Mouse (Mus musculus): ENCODE results near the gene Snrpd3.
"Not testable (repeated sequence)": the region's sequence is repeated elsewhere in the genome, so short reads cannot be mapped to it uniquely, and the experiment has no call there.

The Snrpd3 gene

DNA sequence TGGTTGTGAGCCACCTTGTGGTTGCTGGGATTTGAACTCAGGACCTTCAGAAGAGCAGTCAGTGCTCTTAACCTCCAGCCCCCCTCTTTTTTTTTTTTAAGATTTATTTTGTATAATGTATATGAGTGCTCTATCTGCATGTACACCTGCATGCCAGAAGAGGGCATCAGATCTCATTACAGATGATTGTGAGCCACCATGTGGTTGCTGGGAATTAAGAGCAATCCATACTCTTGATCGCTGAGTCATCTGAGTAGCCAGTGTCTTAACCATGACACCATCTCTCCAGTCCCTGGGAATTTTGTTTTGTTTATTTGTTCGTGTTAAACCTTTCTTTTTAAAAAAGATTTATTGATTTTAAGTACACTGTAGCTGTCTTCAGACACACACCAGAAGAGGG, 49.4 kb downstream of the Snrpd3 start:
- not testable (repeated sequence) for DNase-seq (ENCODE audit: low read depth, low spot score)

DNA sequence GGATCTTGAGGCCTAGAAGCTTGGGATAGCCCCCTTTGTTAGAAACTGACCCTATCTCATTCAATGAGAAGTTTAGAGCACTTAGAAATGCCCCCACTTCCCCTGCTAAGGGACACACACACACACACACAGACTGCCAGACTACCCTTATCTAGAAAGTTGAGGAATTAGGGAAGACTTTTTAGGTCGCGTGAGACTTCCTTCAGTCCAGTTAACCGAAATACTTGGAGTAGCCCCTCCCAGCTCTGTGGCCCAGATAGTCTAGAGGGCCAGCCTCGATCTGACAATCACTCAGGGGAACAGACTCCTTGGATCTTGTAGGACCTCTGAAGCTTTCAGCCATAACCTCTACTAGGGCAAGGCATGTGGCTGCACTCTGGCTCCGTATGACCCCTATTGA, 50.7 kb downstream of the Snrpd3 start:
- no peak for DNase-seq (ENCODE audit: low read depth, low spot score)

DNA sequence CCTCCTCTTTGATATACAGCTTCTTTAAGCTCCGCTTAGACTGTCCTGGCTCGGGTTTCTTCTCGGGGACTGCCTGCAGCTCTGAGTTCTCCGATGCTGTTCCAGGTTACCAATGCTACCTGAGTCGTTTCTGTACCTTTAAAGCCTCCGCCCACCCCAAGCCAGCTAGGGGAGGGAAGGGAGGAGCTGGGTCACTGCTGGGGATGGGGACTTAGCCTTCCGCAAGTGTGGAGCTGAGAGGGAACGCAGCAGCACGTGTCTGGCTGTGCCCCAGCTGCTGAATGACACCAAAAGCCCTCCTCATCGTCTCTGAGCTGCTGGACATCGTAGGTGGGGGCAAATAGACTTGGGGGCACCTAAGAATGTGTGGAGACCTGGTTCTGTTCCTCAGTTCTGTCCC, 51.1 kb downstream of the Snrpd3 start:
- DNase-seq (ENCODE audit: low read depth, low spot score), result no peak

DNA sequence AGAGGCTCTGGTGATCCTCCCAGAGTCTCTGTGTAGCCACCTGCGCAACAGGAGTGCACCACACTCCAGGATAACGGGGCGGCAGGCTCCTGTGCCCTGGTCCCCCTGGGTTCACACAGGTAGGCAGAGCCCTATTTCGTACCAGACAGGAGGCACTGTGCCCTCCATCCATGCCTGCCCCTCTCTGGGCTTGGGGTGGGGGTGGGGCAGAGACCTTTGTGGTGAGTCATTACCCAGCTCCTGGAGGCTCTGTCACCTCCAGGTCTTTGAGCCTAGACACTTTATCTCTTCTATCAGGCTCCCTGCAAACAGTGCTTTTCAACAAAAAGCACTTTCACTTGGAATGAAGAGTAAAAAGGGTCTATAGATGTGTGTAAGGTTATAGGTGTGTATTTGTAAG, 51.5 kb downstream of the Snrpd3 start:
- DNase-seq (ENCODE audit: low read depth, low spot score), result no peak

DNA sequence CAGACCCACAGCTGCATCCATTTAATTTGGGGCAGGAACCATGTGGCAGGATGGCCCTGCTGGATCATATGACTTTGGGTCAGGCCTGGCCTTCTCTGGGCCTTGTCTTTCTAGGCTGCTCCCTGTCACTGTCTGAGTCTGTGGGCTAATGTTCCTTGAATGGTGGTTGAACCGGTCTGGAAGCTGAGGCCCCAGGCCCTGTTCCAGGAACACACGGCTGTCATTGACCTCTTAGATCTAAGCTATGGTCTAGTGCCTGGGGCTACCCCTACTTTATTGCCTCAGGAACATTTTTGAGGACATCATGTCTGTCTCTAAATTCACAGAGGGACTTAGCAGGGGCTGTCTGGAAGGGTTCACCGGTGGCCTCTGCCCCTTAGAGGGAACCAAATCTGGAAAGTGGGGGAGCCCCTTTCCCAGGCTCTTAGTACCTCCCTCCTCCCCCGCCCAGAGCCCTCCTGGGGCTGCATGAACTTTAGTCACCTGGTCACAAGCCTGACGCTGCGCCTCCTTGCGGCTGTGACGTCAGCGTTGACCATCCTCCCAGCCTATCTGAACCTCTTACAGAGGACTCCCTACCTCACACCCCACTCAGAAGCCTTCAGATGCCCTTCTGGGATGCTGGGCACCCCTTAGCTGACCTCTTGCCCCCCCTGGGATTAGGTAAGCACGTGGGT, 53.8 kb downstream of the Snrpd3 start:
- no peak for DNase-seq (ENCODE audit: low read depth, low spot score)

DNA sequence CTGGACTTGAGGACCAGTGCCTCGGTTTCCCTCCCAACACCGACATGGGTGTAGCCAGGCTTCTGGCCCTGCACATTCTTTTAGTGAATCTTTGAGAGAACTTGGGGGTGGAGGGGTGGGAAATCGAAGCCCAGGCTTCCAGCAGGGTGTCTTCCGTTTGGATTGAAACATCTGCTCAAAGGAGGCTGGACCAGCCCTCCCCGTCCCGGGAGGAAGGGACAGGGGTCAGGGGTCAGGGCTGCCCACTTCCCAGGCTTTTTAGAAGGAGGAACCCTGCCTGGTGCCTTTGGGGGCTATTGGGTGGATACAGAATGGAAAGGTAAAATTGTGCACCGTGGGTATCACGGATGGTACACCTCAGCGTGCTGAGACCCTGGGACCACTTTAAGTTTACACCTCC, 54.6 kb downstream of the Snrpd3 start:
- DNase-seq (ENCODE audit: low read depth, low spot score), result no peak

DNA sequence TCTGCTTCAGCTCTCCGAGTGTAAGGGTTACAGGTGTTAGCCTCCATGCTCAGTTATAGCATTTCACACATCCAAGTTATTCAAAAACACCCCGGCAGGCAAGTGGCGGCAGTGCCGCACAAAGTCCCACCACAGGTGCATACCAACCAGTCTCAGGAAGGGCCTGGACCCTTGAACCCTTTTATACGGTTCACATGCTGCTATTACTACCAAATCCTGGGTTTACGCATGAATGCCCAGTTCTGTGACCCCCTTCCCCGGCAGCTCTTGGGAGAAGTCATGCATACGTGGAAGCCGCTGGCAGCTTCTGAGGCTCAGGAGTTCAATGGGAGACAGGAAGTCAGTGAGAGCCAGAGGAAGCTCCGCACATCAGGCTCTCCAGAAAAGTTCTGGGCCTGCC, 55.8 kb downstream of the Snrpd3 start:
- no peak for DNase-seq (ENCODE audit: low read depth, low spot score)

DNA sequence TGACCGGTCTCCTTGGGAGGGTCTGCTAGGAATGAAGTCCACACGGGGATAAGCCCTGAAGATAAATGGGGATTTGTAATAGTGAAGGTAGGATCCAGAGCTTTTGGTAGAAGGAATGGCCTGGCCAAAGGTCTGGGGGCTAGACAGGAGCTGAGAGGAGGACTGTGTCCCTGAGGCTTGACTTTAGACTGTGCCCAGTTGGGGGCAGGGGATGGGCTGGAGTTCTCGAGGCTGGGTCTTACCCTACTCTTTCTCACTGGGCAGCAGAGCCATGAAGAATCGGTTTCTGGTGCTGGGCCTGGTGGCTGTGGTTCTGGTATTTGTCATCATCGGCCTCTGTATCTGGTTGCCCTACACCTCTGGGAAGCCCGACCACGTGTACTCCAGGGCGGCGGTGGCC, 56.6 kb downstream of the Snrpd3 start:
- no peak for DNase-seq (ENCODE audit: low read depth, low spot score)

DNA sequence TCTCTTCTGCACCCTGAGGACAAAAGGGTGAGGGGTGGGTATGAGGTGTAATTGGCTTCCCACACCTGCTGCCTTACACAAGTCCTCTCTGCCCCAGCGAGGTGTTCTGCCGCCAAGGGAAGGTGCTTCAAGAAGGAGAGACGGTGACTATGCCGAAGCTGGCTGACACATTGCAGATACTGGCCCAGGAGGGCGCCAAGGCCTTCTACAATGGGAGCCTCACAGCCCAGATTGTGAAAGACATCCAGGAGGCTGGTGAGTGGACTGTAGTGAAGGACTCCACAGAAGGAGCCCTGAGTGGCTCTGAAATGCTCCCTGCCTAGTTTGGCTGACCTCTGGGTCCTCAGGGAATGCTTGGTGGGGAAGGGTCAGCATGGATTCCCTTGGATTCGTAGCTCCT, 61.8 kb downstream of the Snrpd3 start:
- no peak for DNase-seq (ENCODE audit: low read depth, low spot score)

DNA sequence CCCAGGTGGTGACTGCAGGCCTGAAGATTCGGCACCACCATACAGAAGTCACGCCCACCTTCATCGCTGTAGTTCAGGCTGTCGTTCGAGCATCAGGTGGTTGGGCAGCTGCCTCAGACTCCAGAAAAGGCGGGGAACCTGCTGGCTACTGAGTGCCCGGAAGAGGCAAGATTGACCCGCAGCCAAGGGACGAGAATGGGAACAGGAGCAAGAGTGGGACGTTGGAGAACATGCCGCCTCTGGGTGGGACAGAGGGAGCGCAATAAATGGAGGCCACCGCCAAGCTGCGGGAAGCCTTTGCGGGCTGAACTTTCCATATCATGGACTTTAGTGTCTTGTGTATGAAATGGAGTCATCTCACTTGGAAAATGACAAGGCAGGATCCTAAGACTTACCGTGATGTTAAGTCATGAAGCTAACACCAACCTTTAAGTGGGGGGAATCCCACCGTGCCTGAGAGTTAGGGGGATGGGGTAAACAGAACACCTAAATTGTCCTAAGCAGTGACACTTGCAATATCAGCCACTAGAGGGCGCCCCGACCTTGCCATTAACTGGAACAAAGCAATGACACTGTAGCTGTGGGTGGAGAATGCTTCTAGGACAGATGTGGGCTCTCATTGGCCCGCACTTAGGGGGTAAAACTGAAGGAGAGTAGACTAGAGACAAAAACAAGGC, 68.7 kb downstream of the Snrpd3 start:
- peak; percentile 70 for DNase-seq (ENCODE audit: low read depth, low spot score)

DNA sequence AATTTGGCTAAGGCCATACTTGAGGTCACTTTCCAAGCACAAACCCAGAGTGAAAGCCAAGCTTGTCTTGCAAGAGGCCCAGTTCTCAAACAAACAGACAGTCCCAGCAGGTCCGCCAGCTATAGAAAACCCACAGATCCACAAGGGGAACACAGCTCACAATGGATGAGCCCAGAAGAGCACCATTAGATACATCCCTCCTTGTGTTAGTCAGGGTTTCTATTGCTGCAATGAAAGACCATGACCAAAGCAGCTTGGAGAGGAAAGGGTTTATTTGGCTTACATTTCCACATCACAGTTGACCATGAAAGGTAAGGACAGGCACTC, 69.2 kb downstream of the Snrpd3 start:
- DNase-seq (ENCODE audit: low read depth, low spot score), result no peak

All from WW6 (cell line).